Mouse (Mus musculus): Measurements from ENCODE around the gene Glmp.
"Not testable (repeated sequence)": the region's sequence is repeated elsewhere in the genome, so short reads cannot be mapped to it uniquely, and the experiment has no call there.

The Glmp gene

GRCm38 (mm10) chr3:88324951-88325405 is at the start of gene Glmp:
TSS of gene Glmp (plus strand) at chr3:88325023.
- DNase-seq: peak; percentile 74 to 83

DNA sequence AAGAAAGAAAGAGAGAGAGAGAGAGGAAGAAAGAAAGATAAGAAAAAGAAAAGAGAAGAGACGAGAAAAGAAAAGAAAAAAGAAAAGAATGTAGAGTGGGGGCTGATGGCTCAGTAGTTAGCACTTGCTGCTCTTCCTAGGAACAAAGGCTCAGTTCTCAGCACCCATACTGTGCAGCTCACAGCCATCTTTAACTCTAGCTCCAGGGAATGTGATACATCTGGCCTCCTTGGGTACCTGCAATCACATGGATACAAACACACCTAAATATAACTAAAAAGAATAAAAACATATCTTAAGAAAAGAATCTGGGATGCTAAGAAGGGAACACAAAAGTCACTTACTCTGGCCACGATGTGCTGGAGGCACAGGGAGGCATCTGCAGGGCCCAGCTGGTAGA is 48.7 kb upstream of the Glmp start:
- DNase-seq: no peak

DNA sequence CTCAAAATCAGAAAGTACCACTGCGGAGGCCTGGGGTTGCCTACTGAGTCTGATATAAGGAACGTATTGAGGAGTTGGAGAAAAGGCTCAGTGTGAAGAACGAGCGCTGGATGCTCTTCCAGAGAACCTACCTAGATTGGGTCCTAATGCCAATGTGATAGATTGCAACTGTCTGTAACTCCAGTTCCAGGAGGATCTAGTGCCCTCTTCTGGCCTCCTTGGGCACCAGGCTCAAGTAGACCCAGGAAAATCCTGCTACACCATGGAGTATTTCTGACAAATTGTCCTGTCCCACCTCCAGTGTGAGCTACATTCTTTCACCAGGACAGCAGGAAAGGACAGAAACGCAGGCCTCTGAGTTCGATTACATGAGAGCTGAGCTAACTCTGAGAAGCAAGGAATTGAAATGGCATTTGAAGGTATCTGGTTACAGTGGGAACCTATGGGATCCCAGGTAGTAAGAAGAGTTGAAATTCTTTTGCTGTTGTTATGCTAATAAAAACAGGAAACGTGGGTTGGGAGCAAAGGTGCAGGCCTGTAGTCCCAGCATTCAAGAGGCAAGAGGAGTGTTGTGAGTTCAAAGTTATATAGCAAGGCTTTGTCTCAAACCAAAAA is 48.2 kb upstream of the Glmp start:
- DNase-seq: peak; percentile 36 to 65

GRCm38 (mm10) chr3:88280035-88280434 is 44.8 kb upstream of the Glmp start:
- no peak for DNase-seq

DNA sequence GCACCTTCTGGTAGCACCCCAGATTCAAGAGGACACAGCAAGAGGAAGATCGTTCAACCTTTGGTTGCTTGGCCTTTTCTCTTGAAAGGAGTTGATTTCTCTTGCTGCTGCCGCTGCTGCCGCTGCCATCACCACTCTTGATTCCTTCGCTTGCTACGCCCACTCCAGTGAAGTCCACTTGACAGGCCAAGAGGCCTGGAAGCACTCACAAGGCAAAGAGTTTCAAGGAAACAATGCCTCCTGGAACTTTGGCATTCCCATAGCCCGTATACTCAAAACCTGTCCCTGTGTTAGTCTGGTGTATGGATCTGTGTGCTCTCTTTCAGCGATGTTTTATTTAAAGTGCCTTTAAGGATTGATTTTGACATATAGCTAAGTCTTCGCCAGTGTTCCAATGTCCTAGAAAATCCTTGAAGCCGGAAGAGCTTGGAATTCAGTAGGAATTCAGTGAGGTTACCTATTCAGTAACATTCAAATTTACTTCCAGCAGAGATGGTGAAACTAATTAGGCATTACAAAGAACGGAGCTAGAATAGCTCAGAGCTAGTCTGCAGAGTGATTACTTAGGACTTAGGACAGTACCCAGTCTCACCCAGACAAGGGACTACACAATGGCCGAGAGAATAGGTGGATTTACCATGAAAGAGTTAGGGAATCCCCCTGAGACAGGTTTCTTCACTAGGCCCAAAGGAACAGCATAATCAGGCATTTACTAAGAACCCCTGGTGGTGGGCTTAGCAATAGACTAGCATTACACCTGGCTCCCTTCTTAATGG is 43.5 kb upstream of the Glmp start:
- not testable (repeated sequence) for DNase-seq

- DNase-seq: not testable (repeated sequence)
Observed at GRCm38 (mm10) chr3:88284815-88285564, 39.8 kb upstream of the Glmp start.

DNA sequence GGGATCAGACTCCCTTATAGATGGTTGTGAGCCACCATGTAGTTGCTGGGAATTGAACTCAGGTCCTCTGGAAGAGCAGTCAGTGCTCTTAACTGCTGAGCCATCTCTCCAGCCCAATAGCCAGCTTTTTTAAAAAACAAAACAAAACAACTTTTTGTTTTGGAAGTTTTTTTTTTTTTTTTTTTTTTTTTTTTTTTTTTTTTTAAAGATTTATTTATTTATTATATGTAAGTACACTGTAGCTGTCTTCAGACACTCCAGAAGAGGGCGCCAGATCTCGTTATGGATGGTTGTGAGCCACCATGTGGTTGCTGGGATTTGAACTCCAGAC is 39.3 kb upstream of the Glmp start:
- not testable (repeated sequence) for DNase-seq

GRCm38 (mm10) chr3:88287110-88287509 is 37.7 kb upstream of the Glmp start, which contains the start of gene Gm38392:
TSS of gene Gm38392 (minus strand) at chr3:88287210.
- DNase-seq: no peak

GRCm38 (mm10) chr3:88288133-88288713 is 36.6 kb upstream of the Glmp start:
- not testable (repeated sequence) for DNase-seq

- DNase-seq: peak; percentile 35 to 54
Observed at GRCm38 (mm10) chr3:88291970-88292369, 32.9 kb upstream of the Glmp start.

DNA sequence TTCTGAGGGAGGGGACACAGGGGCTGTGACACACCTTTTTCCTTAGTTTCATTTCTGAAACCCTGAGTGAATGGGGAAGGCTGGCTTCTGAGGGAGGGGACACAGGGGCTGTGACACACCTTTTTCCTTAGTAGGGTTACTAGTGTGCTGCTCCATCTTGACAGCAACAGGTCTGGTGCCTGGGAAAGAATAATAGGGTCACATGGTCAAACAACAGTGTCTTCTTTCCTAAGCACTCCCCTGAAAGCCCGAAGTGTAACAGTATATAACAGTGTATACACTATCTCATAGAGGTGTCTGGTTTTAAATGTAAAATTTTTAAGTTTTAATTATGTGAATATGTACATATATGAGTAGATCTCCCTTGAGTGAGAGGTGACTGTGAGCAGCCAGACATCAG is 29.6 kb upstream of the Glmp start:
- not testable (repeated sequence) for DNase-seq

GRCm38 (mm10) chr3:88296110-88296560 is 28.7 kb upstream of the Glmp start:
- DNase-seq: no peak

DNA sequence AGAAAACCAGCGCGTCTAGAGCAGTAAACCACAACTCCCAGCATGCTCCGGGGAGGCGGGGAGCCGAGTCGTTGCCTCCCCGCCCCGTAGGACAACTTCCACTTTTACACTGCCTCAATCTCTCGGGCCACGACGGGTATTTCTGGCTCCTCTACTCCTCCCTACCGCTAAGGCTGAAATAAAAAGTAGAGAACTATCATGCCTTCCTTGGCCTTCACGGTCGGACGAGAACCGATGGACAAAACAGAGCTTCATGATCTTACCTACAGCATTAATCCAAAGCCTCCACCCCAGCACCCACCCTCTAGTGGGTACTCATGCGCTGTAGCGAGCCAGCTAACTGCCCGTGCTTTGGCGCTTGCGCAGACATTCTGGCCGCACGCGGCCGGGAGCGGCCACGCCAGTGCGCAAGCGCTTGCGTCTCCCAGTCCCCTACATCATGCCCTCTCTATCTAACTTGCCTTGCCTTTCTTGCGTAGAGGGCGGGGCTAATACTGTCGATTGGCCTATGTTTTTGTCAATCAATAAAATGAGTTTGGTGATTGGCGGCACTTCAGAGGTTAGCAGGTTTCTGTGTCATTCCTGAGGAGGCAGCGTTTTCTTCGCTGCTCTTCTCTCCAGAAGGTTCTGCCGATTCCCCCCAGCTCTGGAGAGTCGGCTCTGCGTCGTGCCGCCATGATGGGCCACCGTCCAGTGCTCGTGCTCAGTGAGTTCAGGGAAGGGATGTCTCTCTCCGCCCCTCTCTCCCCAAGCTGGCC is 28.1 kb upstream of the Glmp start, which contains the start of the genes Tsacc and Cct3:
Gene Tsacc, minus strand, starts transcription at position 439 of the 758 bp plus-strand sequence.
Gene Cct3, plus strand, starts transcription at position 556 of the 758 bp plus-strand sequence.
- peak; percentile 97 to 99 for DNase-seq

- DNase-seq: peak in 1 of 2 experiments; percentile 7
Observed at GRCm38 (mm10) chr3:88297321-88297851, 27.4 kb upstream of the Glmp start.

- DNase-seq: no peak
Observed at GRCm38 (mm10) chr3:88299172-88299571, 25.7 kb upstream of the Glmp start.

DNA sequence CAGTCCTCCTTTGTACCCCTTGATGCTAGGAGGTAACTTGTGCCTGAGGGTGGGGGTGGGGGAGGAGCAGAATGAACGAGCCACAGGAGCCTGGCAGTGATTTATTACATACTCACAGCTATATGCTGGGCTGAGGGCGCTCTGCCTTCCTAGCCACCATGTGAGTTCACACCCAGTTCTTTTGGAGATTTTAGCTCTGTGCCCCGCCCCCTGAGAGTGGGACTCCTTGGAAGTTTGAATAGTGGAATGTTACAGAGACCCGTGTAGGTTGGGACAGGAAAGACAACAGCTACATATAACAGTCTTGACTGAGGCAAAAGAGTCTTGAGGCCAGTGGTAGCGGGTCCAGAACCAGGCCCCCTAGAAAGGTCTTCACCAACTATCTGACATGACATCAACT is 4.1 kb downstream of the Glmp start:
- DNase-seq: no peak

- peak; percentile 50 to 76 for DNase-seq
Observed at GRCm38 (mm10) chr3:88331282-88331681, 6.5 kb downstream of the Glmp start.

- DNase-seq: peak; percentile 40 to 53
Observed at GRCm38 (mm10) chr3:88334029-88334658, 9.3 kb downstream of the Glmp start.

GRCm38 (mm10) chr3:88334902-88335435 is 10.1 kb downstream of the Glmp start:
- DNase-seq: no peak

GRCm38 (mm10) chr3:88335436-88336053 is 10.7 kb downstream of the Glmp start:
- peak in 1 of 2 experiments; percentile 51 for DNase-seq

Data from kidney, postnatal 36 days (tissue).